Mouse (Mus musculus): ENCODE results near the gene Slc29a1. TPM values are rescaled to one million over a fixed set of nuclear protein-coding genes. Genes with fewer than 3 reads are reported as not detected.

The Slc29a1 gene
- 17.7 to 23.0 TPM (median 19.6 TPM) in 4 replicates for total RNA-seq (2023)

DNA sequence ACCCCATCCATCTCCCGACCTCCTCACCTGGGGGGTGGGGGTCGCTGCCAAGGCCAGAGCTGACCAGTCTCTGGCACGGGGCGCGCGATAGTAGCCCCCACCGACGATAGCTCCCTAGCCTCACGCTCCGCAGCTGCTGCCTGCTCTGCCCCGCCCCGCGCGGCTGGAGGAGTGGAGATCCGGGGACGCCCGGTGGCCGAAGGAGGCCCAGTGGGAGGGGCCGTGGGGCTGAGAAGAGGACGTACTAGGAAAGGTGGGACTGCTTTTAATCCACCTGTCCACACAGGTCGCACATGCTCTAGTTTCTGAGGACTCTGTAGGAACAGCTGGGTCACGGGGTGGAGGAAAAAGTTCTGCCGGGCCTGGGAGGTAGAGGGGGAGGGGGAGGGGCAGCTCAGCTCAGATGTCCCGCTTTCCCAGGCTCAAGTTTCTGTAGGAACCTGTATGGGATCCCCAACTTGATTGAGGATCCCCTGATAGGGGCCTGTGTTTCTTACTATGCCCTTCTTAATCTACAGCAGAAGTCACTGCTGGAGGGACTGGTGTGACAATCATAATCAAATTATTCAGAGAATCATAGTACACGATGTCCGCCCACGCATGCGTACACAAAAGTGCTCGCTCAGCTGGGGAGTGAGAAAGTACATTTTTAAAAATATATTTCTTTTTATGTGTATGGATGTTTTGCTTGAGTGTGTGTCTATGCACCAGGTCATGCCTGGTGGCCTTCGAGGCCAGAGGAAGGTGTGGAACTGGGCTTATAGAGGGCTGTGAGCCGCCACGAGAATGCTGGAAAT lies at the start of gene Slc29a1:
Gene Slc29a1 (minus strand): TSS at position 161 of the 797 bp plus-strand sequence.

DNA sequence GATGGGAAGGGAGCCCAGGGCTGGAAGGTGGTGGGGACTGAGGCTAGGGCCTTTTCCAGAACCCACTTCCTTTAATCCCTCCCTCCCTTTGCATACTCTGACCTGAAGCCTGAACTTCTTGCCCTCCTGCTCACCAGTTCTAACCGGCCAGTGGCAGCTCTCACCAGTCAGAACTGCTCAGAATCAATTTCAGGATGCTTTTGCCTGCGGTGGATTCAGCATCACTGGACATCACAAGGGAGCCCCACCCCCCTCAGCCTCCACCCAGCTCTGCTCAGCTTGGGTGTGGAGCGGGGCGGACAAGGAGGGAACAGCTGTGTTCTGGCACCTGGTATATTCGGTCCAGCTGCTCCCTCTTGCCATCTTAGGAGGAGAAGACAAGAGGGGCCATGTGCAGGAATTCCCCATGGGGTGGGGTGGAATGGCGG lies 2.5 kb upstream of the Slc29a1 start, which contains the start of gene Mymx:
Gene Mymx (minus strand): TSS at position 226 of the 428 bp plus-strand sequence.

GRCm38 (mm10) chr17:45573087-45573779 lies 26.2 kb downstream of the Slc29a1 start, which contains the start of gene Hsp90ab1:
TSS of gene Hsp90ab1 (minus strand) at chr17:45573271.

DNA sequence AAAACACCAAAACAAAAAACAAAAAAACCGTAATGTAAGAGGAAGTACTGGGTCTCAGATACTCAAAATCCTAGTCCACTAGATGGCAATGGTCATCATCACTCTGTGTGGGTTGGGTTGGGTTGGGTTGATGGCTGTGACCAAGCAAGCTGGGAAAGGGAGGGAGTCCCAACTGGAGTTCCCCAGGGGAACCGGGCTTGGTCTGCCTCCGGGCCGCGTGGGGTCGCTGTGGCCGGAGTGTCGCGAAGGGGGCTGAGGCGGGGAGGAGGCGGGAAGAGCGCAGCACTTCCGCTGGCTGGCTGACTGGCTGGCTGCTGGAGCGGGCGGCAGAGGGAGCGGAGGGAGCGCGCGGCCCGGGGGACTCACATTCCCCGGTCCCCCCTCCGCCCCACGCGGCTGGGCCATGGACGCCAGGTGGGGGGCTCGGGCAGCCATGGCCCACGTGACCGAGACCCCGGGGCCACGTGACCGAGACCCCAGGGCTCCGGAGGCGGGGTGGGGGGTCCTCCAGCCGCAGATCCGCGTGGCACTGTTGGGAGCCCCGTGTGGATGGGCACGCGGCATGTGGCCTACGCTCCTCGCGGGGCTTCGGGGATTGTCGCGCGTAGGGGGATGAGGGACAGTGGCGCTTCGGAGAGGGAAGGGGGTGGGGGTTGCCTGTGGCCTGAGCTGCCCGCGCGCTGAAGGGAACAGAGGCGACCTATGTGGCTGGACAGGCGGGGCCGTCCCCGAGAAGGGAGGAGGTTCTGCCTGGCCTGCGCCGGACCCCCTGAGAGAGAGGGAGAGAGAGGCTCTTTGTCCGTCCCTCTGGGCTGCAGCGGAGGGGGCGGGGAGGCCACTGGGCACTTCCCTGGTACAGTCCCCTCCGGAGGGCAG lies 35.5 kb downstream of the Slc29a1 start, which contains the start of gene Slc35b2:
Gene Slc35b2 (plus strand): TSS at position 220 of the 876 bp plus-strand sequence.

GRCm38 (mm10) chr17:45555452-45556106 lies 43.8 kb downstream of the Slc29a1 start, which contains the start of gene Nfkbie:
TSS of gene Nfkbie (plus strand) at chr17:45555703.

GRCm38 (mm10) chr17:45549617-45550181 lies 49.7 kb downstream of the Slc29a1 start, which contains the start of gene Tmem151b:
TSS of gene Tmem151b (minus strand) at chr17:45549677.

Other genes starting within 250 kb of the Slc29a1 start
- 87.1 to 94.5 TPM (median 93.3 TPM) in 4 replicates for gene Cdc5l, start 165.9 kb downstream of the Slc29a1 start, total RNA-seq (2023)
- gene Spats1, start 124.2 kb downstream of the Slc29a1 start, total RNA-seq (2023) = not detected in 4 replicates
- gene Aars2, start 92.8 kb downstream of the Slc29a1 start, total RNA-seq (2023) = 16.4 to 24.4 TPM (median 20.2 TPM) in 4 replicates
- gene Tcte1, start 76.2 kb downstream of the Slc29a1 start, total RNA-seq (2023) = not detected in 4 replicates
- gene Tmem151b, start 49.9 kb downstream of the Slc29a1 start, total RNA-seq (2023) = 0.48 to 0.82 TPM (median 0.65 TPM) in 4 replicates
- gene Nfkbie, start 43.9 kb downstream of the Slc29a1 start, total RNA-seq (2023) = 164 to 171 TPM (median 167 TPM) in 4 replicates
- gene Slc35b2, start 35.7 kb downstream of the Slc29a1 start, total RNA-seq (2023) = 57.9 to 79.1 TPM (median 60.5 TPM) in 4 replicates
- gene Hsp90ab1, start 26.3 kb downstream of the Slc29a1 start, total RNA-seq (2023) = 1,053 to 1,253 TPM (median 1,109 TPM) in 4 replicates
- not detected in 4 replicates for gene Mymx, start 2.5 kb upstream of the Slc29a1 start, total RNA-seq (2023)
- gene Capn11, start 59.7 kb upstream of the Slc29a1 start, total RNA-seq (2023) = 0.89 TPM in 1 of 4 replicates, not detected in the others
- 21.1 to 26.4 TPM (median 24.9 TPM) in 4 replicates for gene Mrpl14, start 86.7 kb upstream of the Slc29a1 start, total RNA-seq (2023)
- gene Tmem63b, start 87.3 kb upstream of the Slc29a1 start, total RNA-seq (2023) = 24.9 to 36.0 TPM (median 29.8 TPM) in 4 replicates
- not detected in 4 replicates for gene 1600014C23Rik, start 134.2 kb upstream of the Slc29a1 start, total RNA-seq (2023)

Measured in B cell, adult 62 days (primary cell).